Mouse (Mus musculus): Measurements from ENCODE around the gene Mcrs1. TPM values are rescaled to one million over a fixed set of nuclear protein-coding genes. Genes with fewer than 3 reads are reported as not detected.
"Not testable (repeated sequence)": the region's sequence is repeated elsewhere in the genome, so short reads cannot be mapped to it uniquely, and the experiment has no call there.

The Mcrs1 gene
- polyA plus RNA-seq, 1 experiment from 2014 or later, result 195 TPM

DNA sequence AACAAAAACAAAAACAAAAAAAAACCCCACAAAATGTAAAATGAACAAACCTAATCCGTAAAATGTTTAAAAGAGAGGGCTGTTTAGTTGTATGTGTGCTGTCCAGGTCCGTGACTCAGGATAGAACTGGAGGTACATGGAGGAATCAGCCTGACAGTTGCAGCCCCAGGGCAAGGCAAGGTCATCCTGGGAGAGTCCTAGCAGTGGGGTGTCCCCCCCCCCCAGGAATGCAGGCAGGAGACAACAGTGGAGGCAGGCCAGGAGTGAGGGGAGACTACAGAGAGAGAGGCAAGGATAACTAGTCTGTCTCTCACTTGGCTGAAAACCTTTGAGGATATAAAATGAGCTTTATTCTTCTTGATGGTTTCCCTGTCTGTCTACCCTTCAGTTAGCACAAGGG is 12.6 kb upstream of the Mcrs1 start:
- Histone ChIP-seq H3K27ac (no peak overlapping the region), H3K36me3 (no peaks in the 10 kb centered on the region), H3K4me2 (no peak overlapping the region), H3K27me3 (no peaks in the 10 kb centered on the region), H3K4me3 (no peak overlapping the region), H3K9me3 (no peaks in the 10 kb centered on the region), H3K4me1 (replicated peaks) (peaks cover 2% of the 10 kb centered on the region; the same call in 1 of the 2 replicates), H3K9ac (no peak overlapping the region)
- WGBS, result 68% methylated on average over 2 of the region's 2 CpGs
- no peak for ATAC-seq (ENCODE audit: low FRiP score)

DNA sequence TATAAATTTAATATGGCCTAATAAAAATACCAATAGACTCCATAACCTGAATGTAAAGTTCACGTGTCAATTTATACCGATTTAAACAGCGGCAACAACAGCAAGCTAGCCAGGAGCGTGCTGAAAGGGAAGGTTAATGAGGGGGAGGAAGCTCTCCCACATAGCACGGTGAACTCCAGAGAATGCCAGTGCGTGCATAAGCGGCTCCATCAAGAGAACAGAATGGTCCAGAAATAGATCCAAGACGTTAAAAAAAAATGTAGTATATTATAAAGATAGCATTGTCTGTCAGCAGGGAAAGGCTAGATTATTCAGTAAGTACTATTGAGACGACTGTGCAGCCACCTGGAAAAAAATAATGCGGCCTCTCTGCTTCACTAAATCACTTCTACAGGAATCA is 10.9 kb upstream of the Mcrs1 start:
- Histone ChIP-seq H3K9ac (no peak overlapping the region), H3K9me3 (no peaks in the 10 kb centered on the region), H3K4me3 (no peak overlapping the region), H3K4me2 (no peak overlapping the region), H3K27me3 (no peaks in the 10 kb centered on the region), H3K27ac (no peak overlapping the region), H3K4me1 (replicated peaks) (peaks cover 3% of the 10 kb centered on the region; the same call in 1 of the 2 replicates), H3K36me3 (no peaks in the 10 kb centered on the region)
- ATAC-seq (ENCODE audit: low FRiP score), result no peak
- WGBS, result 63% methylated on average over 10 of the region's 10 CpGs

DNA sequence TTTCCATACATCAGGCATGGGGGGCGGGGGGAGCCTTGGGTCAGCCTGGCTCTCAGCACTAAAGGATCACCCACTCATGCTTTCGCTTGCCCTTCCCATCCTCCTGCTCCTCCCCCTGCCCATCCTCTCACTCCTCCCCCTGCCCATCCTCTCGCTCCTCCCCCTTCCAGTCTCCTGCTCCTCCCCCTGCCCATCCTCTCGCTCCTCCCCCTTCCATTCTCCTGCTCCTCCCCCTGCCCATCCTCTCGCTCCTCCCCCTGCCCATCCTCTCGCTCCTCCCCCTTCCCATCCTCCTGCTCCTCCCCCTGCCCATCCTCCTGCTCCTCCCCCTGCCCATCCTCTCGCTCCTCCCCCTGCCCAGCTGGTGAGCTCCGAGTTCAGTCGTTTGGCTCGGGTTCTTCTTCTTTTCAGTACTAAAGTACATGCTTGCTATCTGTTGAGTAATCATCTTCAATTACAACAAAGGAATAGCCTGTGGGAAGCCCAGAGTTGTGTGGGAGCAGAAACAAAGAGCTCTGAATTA is 8.0 kb upstream of the Mcrs1 start:
- H3K4me2 ChIP-seq, result peak overlapping the region; percentile 38
- 0 out of 2 replicates have a peak overlapping the region, but pooled peaks have one; percentile 5 for H3K27ac ChIP-seq
- 0 out of 2 replicates have a peak overlapping the region, but pooled peaks have one; percentile 19 for H3K9ac ChIP-seq
- 1% methylated on average over 7 of the region's 10 CpGs for WGBS
- no peak for ATAC-seq (ENCODE audit: low FRiP score)
- H3K36me3 ChIP-seq, result no peaks in the 10 kb centered on the region
- peaks cover 3% of the 10 kb centered on the region; the same call in 1 of the 2 replicates for H3K4me1 ChIP-seq (replicated peaks)
- no peaks in the 10 kb centered on the region for H3K9me3 ChIP-seq
- H3K4me3 ChIP-seq, result 0 out of 2 replicates have a peak overlapping the region, but pooled peaks have one; percentile 2
- H3K27me3 ChIP-seq, result no peaks in the 10 kb centered on the region

DNA sequence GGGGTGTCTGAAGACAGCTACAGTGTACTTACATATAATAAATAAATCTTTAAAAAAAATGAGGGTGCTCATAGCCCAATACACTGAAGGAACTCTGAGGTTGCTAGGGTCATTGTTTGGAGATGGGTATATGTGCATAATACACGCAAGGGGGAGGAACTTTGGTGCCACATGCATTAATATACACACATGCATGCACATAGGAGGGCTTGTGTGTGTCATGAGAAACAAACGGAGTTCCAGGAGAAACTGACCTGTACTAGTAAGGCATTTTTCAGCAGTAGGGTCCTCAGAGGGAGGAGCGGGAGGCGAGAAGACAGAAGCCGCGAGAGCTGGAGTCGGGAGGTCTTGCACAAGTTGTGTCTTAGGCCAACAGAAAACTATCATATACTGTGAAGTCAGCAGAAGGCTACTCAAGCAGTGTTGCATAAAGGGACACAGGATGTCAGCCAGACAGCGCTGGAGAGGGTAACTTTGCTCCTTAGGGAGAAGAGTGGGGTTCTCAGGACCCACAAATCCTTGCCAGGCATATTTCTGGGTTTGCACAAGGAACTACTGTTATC is 7.5 kb upstream of the Mcrs1 start:
- H3K4me3 ChIP-seq, result 0 out of 2 replicates have a peak overlapping the region, but pooled peaks have one; percentile 2
- ATAC-seq (ENCODE audit: low FRiP score), result no peak

DNA sequence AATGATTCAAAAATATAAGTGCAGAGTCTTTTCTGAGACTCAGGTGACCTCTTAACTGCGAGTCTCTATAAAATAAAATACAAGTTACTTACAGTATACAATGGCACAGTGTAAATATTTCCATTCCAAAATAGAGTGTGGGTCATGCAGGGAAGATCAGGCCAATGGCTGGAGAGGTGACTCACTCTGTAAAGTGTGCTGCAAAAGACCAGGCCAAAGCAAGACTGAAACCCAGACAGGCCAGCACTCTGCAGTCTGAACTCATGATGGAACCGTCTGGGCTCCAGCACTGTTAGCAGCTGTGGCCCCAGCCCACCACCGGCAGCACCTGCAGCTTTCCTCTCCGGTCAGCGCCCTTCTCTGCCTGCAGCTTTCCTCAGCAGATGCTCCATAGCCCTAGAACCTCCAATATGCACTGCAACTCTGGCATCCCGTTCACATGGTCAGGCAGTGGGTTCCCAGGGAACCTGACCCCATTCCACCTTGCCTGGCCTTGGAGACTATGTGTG is 3.5 kb upstream of the Mcrs1 start:
- Histone ChIP-seq H3K9me3 (no peaks in the 10 kb centered on the region), H3K4me3 (no peak overlapping the region), H3K4me2 (no peak overlapping the region), H3K36me3 (no peaks in the 10 kb centered on the region), H3K27me3 (no peaks in the 10 kb centered on the region), H3K27ac (no peak overlapping the region), H3K4me1 (replicated peaks) (peaks cover 29% of the 10 kb centered on the region), H3K9ac (no peak overlapping the region)
- WGBS, result 82% methylated on average over 6 of the region's 6 CpGs
- no peak for ATAC-seq (ENCODE audit: low FRiP score)

More for the DNA sequence above, 7.5 kb upstream of the Mcrs1 start:
- Histone ChIP-seq H3K9ac (0 out of 2 replicates have a peak overlapping the region, but pooled peaks have one; percentile 19), H3K27ac (no peak overlapping the region), H3K27me3 (no peaks in the 10 kb centered on the region), H3K4me2 (peak overlapping the region; percentile 38), H3K36me3 (no peaks in the 10 kb centered on the region), H3K4me1 (replicated peaks) (peaks cover 6% of the 10 kb centered on the region), H3K9me3 (no peaks in the 10 kb centered on the region)
- WGBS, result 63% methylated on average over 8 of the region's 8 CpGs

DNA sequence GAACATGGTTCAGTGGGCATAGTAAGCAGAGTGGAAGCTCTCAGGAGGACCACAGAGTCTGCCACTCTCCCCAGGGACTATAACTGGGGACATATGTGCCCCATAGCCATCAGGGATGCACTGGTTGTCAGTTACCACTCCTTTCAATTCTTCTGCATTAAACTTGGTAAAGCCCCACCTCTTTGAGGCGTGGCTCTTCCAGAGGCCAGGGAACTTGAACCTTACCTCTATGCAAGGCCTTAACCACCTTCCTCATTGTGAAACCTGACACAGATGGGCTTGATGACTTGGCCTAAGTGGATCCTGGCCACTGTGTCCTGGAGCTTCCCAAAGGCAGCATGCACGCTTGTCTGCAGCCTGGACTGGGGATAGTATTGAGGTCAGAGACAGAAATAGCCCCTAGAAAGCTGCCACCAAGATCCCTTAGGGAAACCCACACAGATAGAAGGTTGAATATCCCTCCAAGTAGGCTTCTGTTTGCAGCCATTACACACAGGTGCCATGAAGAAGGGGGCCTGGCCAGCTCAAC is 2.8 kb upstream of the Mcrs1 start:
- H3K9me3 ChIP-seq, result no peaks in the 10 kb centered on the region
- no peak overlapping the region for H3K27ac ChIP-seq
- H3K9ac ChIP-seq, result no peak overlapping the region
- peaks cover 33% of the 10 kb centered on the region for H3K4me1 ChIP-seq (replicated peaks)
- H3K27me3 ChIP-seq, result no peaks in the 10 kb centered on the region
- H3K4me2 ChIP-seq, result no peak overlapping the region
- 82% methylated on average over 2 of the region's 2 CpGs for WGBS
- ATAC-seq (ENCODE audit: low FRiP score), result no peak
- H3K4me3 ChIP-seq, result no peak overlapping the region
- H3K36me3 ChIP-seq, result peaks cover 3% of the 10 kb centered on the region; the same call in 1 of the 2 replicates

DNA sequence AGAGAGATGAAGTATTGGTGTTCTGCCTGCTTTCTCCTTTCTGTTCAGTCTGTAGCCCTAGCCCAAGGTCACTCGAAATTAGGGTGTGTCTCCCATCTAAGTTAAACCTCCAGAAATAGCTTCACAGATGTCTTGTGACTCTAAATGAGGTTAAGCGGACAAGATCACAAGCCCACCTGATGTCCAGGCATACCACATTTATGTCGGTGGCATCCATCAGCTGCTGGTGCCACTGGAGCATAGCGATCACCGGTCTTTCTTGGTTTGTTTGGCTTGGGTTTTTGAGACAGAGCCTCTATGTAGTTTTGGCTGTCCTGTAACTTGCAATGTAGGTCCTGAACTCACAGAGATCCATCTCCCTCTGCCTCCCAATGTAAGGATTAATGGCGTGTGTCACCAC is 2.0 kb upstream of the Mcrs1 start:
- no peak overlapping the region for H3K4me3 ChIP-seq
- 97% methylated on average over 6 of the region's 6 CpGs for WGBS

DNA sequence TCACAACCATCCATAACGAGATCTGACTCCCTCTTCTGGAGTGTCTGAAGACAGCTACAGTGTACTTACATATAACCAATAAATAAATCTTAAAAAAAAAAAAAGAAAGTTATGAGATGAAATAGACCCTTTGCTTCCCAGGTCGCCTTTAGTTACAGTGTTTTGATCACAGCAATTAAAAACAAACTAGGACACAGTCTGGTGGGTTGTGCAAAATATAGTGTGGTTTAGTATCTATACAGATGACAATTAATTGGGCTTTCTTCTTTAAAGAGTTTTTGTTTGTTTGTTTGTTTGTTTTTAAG is 1.4 kb upstream of the Mcrs1 start:
- WGBS, result 45% methylated on average over 2 of the region's 2 CpGs
- peak overlapping the region; percentile 59 for H3K4me3 ChIP-seq
- not testable (repeated sequence) for H3K27ac ChIP-seq

More for the DNA sequence above, 2.0 kb upstream of the Mcrs1 start:
- peaks cover 30% of the 10 kb centered on the region for H3K4me1 ChIP-seq (replicated peaks)
- H3K9ac ChIP-seq, result no peak overlapping the region
- no peak overlapping the region for H3K4me2 ChIP-seq
- H3K36me3 ChIP-seq, result peaks cover 11% of the 10 kb centered on the region
- no peak overlapping the region for H3K27ac ChIP-seq
- no peaks in the 10 kb centered on the region for H3K9me3 ChIP-seq
- ATAC-seq (ENCODE audit: low FRiP score), result no peak
- no peaks in the 10 kb centered on the region for H3K27me3 ChIP-seq

DNA sequence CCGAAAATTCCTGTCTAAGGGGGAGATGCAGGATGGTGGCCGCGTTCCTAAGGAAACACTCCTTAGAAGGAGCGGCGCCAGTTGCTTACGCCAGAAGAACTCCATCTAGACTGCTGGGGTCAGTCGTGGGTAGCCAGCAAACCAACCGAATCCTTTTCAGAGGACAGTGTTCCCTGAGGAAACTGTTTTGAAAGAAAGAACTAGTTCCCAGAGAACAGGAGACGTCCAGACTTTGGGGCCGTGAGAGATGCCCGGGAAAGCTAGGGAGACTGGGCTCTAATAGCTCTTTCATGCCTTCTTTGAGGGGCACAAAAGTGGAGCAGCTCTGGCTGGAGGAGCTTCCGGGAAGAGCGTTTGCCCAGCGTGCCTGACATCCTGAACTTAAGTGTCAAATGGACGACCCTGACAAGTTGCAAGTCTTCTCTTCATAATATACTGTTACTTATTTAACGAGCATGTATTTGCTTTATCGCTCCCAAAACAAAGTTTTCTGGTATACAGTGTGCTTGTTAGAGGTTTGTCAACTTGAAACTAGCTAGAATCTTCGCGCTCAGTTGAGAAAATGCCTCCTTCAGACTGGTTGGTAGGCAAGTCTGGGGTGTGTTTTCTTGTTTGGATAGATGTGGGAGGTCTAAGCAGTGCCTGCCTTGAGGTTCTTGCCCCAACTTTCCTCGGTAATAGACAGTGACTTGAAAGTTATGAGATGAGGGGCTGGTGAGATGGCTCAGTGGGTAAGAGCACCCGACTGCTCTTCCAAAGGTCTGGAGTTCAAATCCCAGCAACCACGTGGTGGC is 817 bp upstream of the Mcrs1 start:
- Histone ChIP-seq H3K9me3 (no peaks in the 10 kb centered on the region), H3K27me3 (no peaks in the 10 kb centered on the region), H3K36me3 (peaks cover 23% of the 10 kb centered on the region), H3K9ac (peak overlapping the region; percentile 81), H3K4me2 (peak overlapping the region; percentile 84), H3K4me1 (replicated peaks) (peaks cover 30% of the 10 kb centered on the region), H3K4me3 (peak overlapping the region; percentile 59), H3K27ac (peak overlapping the region; percentile 96)
- WGBS, result 6% methylated on average over 22 of the region's 22 CpGs
- peak; percentile 55 for ATAC-seq (ENCODE audit: low FRiP score)

More for the DNA sequence above, 1.4 kb upstream of the Mcrs1 start:
- ATAC-seq (ENCODE audit: low FRiP score); H3K9me3 ChIP-seq; H3K9ac ChIP-seq; H3K27me3 ChIP-seq: not testable (repeated sequence)
- peak overlapping the region; percentile 84 for H3K4me2 ChIP-seq
- H3K4me1 ChIP-seq (replicated peaks), result peaks cover 30% of the 10 kb centered on the region
- H3K36me3 ChIP-seq, result peaks cover 17% of the 10 kb centered on the region

DNA sequence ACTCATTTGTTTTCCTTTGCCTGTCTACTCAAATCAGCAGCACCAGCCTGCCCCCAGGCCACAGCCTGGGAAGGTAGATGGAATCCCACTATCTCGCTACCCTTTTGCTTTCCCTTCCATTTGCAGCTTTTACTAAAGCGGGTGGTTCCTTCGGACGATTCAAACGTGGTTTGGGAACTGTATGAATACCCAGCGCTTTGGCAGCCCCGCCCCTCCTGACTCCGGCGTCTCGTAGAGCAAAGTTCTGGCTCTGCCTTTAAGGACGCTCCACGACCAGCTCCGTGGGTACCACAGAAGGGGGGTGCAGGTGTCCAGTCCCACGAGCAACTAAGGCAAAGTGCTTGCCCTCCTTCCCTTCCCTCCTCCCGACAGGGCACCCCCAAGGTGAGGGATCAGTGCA is 650 bp downstream of the Mcrs1 start:
- Histone ChIP-seq H3K4me2 (peak overlapping the region; percentile 80), H3K27ac (peak overlapping the region; percentile 52; the same call in 1 of the 2 replicates), H3K36me3 (peaks cover 37% of the 10 kb centered on the region), H3K4me1 (replicated peaks) (peaks cover 30% of the 10 kb centered on the region), H3K4me3 (peak overlapping the region; percentile 59), H3K9ac (peak overlapping the region; percentile 78)
- 1% methylated on average over 14 of the region's 15 CpGs for WGBS
- H3K27me3 ChIP-seq; ATAC-seq (ENCODE audit: low FRiP score); H3K9me3 ChIP-seq: not testable (repeated sequence)

DNA sequence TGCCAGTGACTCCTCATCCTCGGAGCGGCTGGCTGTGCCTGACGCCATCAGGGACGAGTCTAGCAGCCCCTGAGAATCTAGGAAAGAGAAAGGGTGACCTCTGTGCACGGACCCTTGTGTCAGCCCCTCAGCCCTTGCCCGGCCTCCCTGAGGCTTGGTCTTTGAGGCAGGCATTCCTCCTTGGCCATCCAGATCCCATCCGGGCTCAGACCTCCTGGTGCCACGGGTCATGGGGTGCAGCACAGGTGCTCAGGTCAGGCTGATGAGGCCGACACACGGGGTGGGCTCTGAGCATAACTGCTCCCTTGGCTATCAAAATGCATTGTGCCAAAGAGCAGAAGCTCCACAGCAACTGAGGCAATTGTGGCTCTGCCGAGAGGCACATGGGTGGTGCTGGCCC is 1.8 kb downstream of the Mcrs1 start:
- 93% methylated on average over 11 of the region's 11 CpGs for WGBS
- peak overlapping the region; percentile 78 for H3K9ac ChIP-seq
- no peak for ATAC-seq (ENCODE audit: low FRiP score)
- H3K4me3 ChIP-seq, result no peak overlapping the region
- peaks cover 30% of the 10 kb centered on the region for H3K4me1 ChIP-seq (replicated peaks)
- no peaks in the 10 kb centered on the region for H3K27me3 ChIP-seq
- no peaks in the 10 kb centered on the region for H3K9me3 ChIP-seq
- peaks cover 48% of the 10 kb centered on the region for H3K36me3 ChIP-seq
- peak overlapping the region; percentile 3; the same call in 1 of the 2 replicates for H3K4me2 ChIP-seq
- no peak overlapping the region for H3K27ac ChIP-seq

DNA sequence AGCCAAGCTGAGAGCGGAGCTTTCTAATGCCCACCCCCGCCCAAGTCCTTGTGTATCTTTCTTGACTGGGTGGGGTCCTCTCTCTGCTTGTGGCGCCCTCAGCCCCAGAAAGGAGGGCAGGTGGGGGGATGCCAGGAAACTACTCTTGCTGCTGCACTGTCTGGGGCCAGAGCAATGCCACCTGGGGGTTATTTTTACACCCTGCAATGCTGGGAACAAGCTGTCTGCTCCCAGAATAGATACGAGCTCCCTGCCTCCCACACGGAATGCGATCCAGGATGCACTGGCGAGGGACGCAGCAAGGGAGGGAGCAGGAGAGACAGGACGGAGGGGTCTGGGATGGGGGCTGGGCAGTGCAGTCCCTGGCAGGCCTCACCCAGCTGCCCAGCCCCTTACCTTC is 2.8 kb downstream of the Mcrs1 start:
- Histone ChIP-seq H3K9ac (no peak overlapping the region), H3K27me3 (no peaks in the 10 kb centered on the region), H3K9me3 (no peaks in the 10 kb centered on the region), H3K36me3 (peaks cover 58% of the 10 kb centered on the region), H3K4me3 (no peak overlapping the region), H3K4me2 (no peak overlapping the region), H3K4me1 (replicated peaks) (peaks cover 27% of the 10 kb centered on the region), H3K27ac (no peak overlapping the region)
- no peak for ATAC-seq (ENCODE audit: low FRiP score)
- WGBS, result 86% methylated on average over 9 of the region's 9 CpGs
